Mouse (Mus musculus) liver, embryonic 14.5 days (tissue): ENCODE data around the gene Dock11. TPM values are rescaled to one million over a fixed set of nuclear protein-coding genes. Genes with fewer than 3 reads are reported as not detected.

ENCODE experiments used
- ATAC-seq: fragments of 200-750 bp; cut with Nextera tagmentation; 2 replicates; pipeline ENCODE4 v1.8.0; 2017; ENCODE audit warnings: moderate number of reproducible peaks, mild to moderate bottlenecking, moderate library complexity; ENCODE audit not compliant: insufficient read depth
- DNase-seq, 3 experiments: peaks; one replicate each; pipeline ENCODE4 v3.0.0-alpha.2; 2012 to 2013; ENCODE audit warnings: low read depth in 3 of 3, low spot score in 3 of 3
- H3K27ac ChIP-seq: fragments of 300-500 bp; sonication (generic); 2 replicates; pipeline ENCODE4 v1.5.1; 2014; ENCODE audit warnings: moderate library complexity, mild to moderate bottlenecking, control low read depth, inconsistent platforms
- H3K27me3 ChIP-seq: fragments of 300-500 bp; sonication (generic); 2 replicates; pipeline ENCODE4 v1.6.1; 2014; ENCODE audit warnings: mild to moderate bottlenecking, low read length, moderate library complexity; ENCODE audit not compliant: control insufficient read depth, insufficient read depth
- H3K36me3 ChIP-seq: fragments of 300-500 bp; sonication (generic); replicated peaks from 2 replicates; pipeline ENCODE4 v1.6.1; 2014; ENCODE audit warnings: low read depth; ENCODE audit not compliant: control insufficient read depth, insufficient read depth
- H3K4me1 ChIP-seq, 2 experiments: fragments of 200-500 bp in 1 of 2; fragments of 300-500 bp in 1 of 2; sonication (generic) in 1 of 2; replicated peaks; 2 replicates each; pipeline ENCODE4 v1.6.1; 2012 to 2014; ENCODE audit warnings: antibody characterized with exemption in 1 of 2, inconsistent platforms in 1 of 2, low read length in 1 of 2; ENCODE audit not compliant: control insufficient read depth in 2 of 2, insufficient read depth in 2 of 2
- H3K4me2 ChIP-seq: fragments of 300-500 bp; sonication (generic); 2 replicates; pipeline ENCODE4 v1.6.1; 2014; ENCODE audit warnings: low read depth, mild to moderate bottlenecking, control low read depth, moderate library complexity
- H3K4me3 ChIP-seq, 2 experiments: fragments of 200-500 bp in 1 of 2; fragments of 300-500 bp in 1 of 2; sonication (generic) in 1 of 2; 2 replicates each; pipeline ENCODE4 v1.5.1; 2012 to 2014; ENCODE audit warnings: low read depth in 2 of 2, low read length in 2 of 2, mild to moderate bottlenecking in 2 of 2, control low read depth in 1 of 2, inconsistent platforms in 1 of 2, moderate library complexity in 1 of 2; ENCODE audit not compliant: insufficient read depth in 1 of 2
- H3K9ac ChIP-seq: fragments of 300-500 bp; sonication (generic); replicated peaks from 2 replicates; pipeline ENCODE4 v1.6.1; 2014; ENCODE audit warnings: mild to moderate bottlenecking, control low read depth, moderate library complexity
- H3K9me3 ChIP-seq: fragments of 300-500 bp; sonication (generic); 2 replicates; pipeline ENCODE4 v1.6.1; 2016; ENCODE audit warnings: low read length, mixed read lengths; ENCODE audit not compliant: control insufficient read depth
- CTCF ChIP-seq: IDR thresholded peaks from 2 replicates; pipeline ENCODE4 v1.5.1; 2016; ENCODE audit warnings: antibody characterized with exemption, low read depth, control low read depth
- EP300 ChIP-seq: IDR thresholded peaks from 2 replicates; pipeline ENCODE4 v1.6.1; 2016; ENCODE audit warnings: antibody characterized with exemption, low read depth
- WGBS: fragments of 180-500 bp; shearing (Covaris S2); extraction: QIAGEN DNeasy Blood & Tissue Kit; methylation state at CpG from one replicate; pipeline ENCODE4 v1.1.7; 2014; ENCODE audit not compliant: insufficient replicate concordance; 5-methylcytosine and 5-hydroxymethylcytosine counted together
- polyA plus RNA-seq, 2 experiments: library from polyadenylated mRNA; depleted of rRNA in 1 of 2; stranded (reverse) in 1 of 2; unstranded in 1 of 2; fragments of >200 nt; fragmentation: Nextera tagmentation in 1 of 2; extraction: Ambion mirVana in 1 of 2; gene quantifications; 2 replicates each; pipeline versions ENCODE4 v1.2.1 to v1.2.3; 2012 to 2014

The Dock11 gene
- polyA plus RNA-seq, 2 experiments = 1.9 to 2.1 TPM

- TF ChIP-seq CTCF (no peak), EP300 (no peak)
- ATAC-seq (no peak), DNase-seq (no peak)
- H3K4me1 ChIP-seq = no peaks in the 10 kb centered on the region
- no peak overlapping the region for H3K4me3 ChIP-seq
- no peak overlapping the region for H3K9ac ChIP-seq
- H3K27ac ChIP-seq = no peak overlapping the region
- H3K36me3 ChIP-seq = no peaks in the 10 kb centered on the region
- H3K4me2 ChIP-seq = no peak overlapping the region
- WGBS = 55% methylated on average over 1 of the region's 1 CpGs
- H3K27me3 ChIP-seq = no peaks in the 10 kb centered on the region
- no peaks in the 10 kb centered on the region for H3K9me3 ChIP-seq
Measured at GRCm38 (mm10) chrX:35946394-35946793, 57.8 kb downstream of the Dock11 start.

GRCm38 (mm10) chrX:35950135-35950534, 61.5 kb downstream of the Dock11 start:
- no peak for TF ChIP-seq EP300
- TF ChIP-seq CTCF = no peak
- Histone ChIP-seq H3K27ac (no peak overlapping the region), H3K4me1 (no peaks in the 10 kb centered on the region), H3K4me2 (no peak overlapping the region), H3K27me3 (no peaks in the 10 kb centered on the region), H3K9me3 (no peaks in the 10 kb centered on the region), H3K36me3 (no peaks in the 10 kb centered on the region), H3K4me3 (no peak overlapping the region), H3K9ac (no peak overlapping the region)
- ATAC-seq (no peak), DNase-seq (no peak)
- 72% methylated on average over 4 of the region's 4 CpGs for WGBS

- Histone ChIP-seq H3K9me3 (no peaks in the 10 kb centered on the region), H3K27me3 (no peaks in the 10 kb centered on the region), H3K9ac (no peak overlapping the region), H3K4me2 (no peak overlapping the region), H3K27ac (no peak overlapping the region), H3K4me1 (no peaks in the 10 kb centered on the region), H3K36me3 (no peaks in the 10 kb centered on the region), H3K4me3 (no peak overlapping the region)
- DNase-seq (no peak), ATAC-seq (no peak)
- 58% methylated on average over 3 of the region's 3 CpGs for WGBS
- no peak for TF ChIP-seq CTCF
- no peak for TF ChIP-seq EP300
Measured at GRCm38 (mm10) chrX:35951945-35952344, 63.3 kb downstream of the Dock11 start.

- Histone ChIP-seq H3K4me1 (no peaks in the 10 kb centered on the region; a peak in 1 of 4 replicates), H3K4me3 (no peak overlapping the region), H3K9ac (no peak overlapping the region), H3K27ac (no peak overlapping the region), H3K27me3 (no peaks in the 10 kb centered on the region), H3K36me3 (no peaks in the 10 kb centered on the region), H3K9me3 (no peaks in the 10 kb centered on the region), H3K4me2 (no peak overlapping the region)
- TF ChIP-seq CTCF (no peak), EP300 (no peak)
- no peak for ATAC-seq
- DNase-seq = no peak
- WGBS = 57% methylated on average over 4 of the region's 4 CpGs
Measured at GRCm38 (mm10) chrX:35952521-35953095, 64.0 kb downstream of the Dock11 start.

- Histone ChIP-seq H3K9me3 (no peaks in the 10 kb centered on the region), H3K4me1 (no peaks in the 10 kb centered on the region; a peak in 1 of 4 replicates), H3K4me2 (no peak overlapping the region), H3K27me3 (no peaks in the 10 kb centered on the region), H3K36me3 (no peaks in the 10 kb centered on the region), H3K27ac (no peak overlapping the region), H3K9ac (no peak overlapping the region), H3K4me3 (no peak overlapping the region)
- TF ChIP-seq CTCF = no peak
- no peak for TF ChIP-seq EP300
- DNase-seq (no peak), ATAC-seq (no peak)
Measured at GRCm38 (mm10) chrX:35956236-35956635, 67.6 kb downstream of the Dock11 start.
